Mouse (Mus musculus) neural tube, embryonic 15.5 days (tissue): ENCODE data around the gene Gm15127. TPM values are rescaled to one million over a fixed set of nuclear protein-coding genes. Genes with fewer than 3 reads are reported as not detected.
"Not testable (repeated sequence)": the region's sequence is repeated elsewhere in the genome, so short reads cannot be mapped to it uniquely, and the experiment has no call there.

Experiments used
- ATAC-seq: fragments of 200-750 bp; cut with Nextera tagmentation; 2 replicates; pipeline ENCODE4 v1.8.0; 2017; ENCODE audit warnings: mild to moderate bottlenecking, moderate TSS enrichment, moderate library complexity; ENCODE audit not compliant: low FRiP score
- H3K27ac ChIP-seq: fragments of 300-500 bp; sonication (generic); replicated peaks from 2 replicates; pipeline ENCODE4 v1.5.1; 2015; ENCODE audit warnings: mild to moderate bottlenecking, inconsistent platforms
- H3K27me3 ChIP-seq: fragments of 300-500 bp; sonication (generic); replicated peaks from 2 replicates; pipeline ENCODE4 v1.6.1; 2015; ENCODE audit warnings: inconsistent platforms
- H3K36me3 ChIP-seq: fragments of 300-500 bp; sonication (generic); 2 replicates; pipeline ENCODE4 v1.6.1; 2015; ENCODE audit warnings: inconsistent platforms
- H3K4me1 ChIP-seq: fragments of 300-500 bp; sonication (generic); 2 replicates; pipeline ENCODE4 v1.6.1; 2015; ENCODE audit warnings: inconsistent platforms
- H3K4me2 ChIP-seq: fragments of 300-500 bp; sonication (generic); 2 replicates; pipeline ENCODE4 v1.6.1; 2015; ENCODE audit warnings: inconsistent platforms, mild to moderate bottlenecking, moderate library complexity
- H3K4me3 ChIP-seq: fragments of 300-500 bp; sonication (generic); replicated peaks from 2 replicates; pipeline ENCODE4 v1.5.1; 2015; ENCODE audit warnings: mild to moderate bottlenecking, inconsistent platforms
- H3K9ac ChIP-seq: fragments of 300-500 bp; sonication (generic); replicated peaks from 2 replicates; pipeline ENCODE4 v1.6.1; 2015; ENCODE audit warnings: mild to moderate bottlenecking, inconsistent platforms
- H3K9me3 ChIP-seq: fragments of 300-500 bp; sonication (generic); replicated peaks from 2 replicates; pipeline ENCODE4 v1.6.1; 2016; ENCODE audit warnings: inconsistent platforms
- WGBS: fragments of 180-500 bp; shearing (Covaris S2); methylation state at CpG from one replicate; pipeline ENCODE4 v1.1.7; 2015; ENCODE audit warnings: mixed read lengths; 5-methylcytosine and 5-hydroxymethylcytosine counted together
- polyA plus RNA-seq: library from polyadenylated mRNA; unstranded; fragments of >200 nt; fragmentation: Nextera tagmentation; extraction: Ambion mirVana; gene quantifications from 2 replicates; pipeline ENCODE4 v1.2.1, GENCODE M21; 2015

The Gm15127 gene
- not detected in 2 replicates for polyA plus RNA-seq

GRCm38 (mm10) chrX:148663298-148663697, at the start of gene Gm15127:
Gene Gm15127 (plus strand): TSS chrX:148663598.
- not testable (repeated sequence) for H3K36me3 ChIP-seq, H3K4me1 ChIP-seq, ATAC-seq, H3K9ac ChIP-seq, H3K4me2 ChIP-seq, H3K27ac ChIP-seq, H3K4me3 ChIP-seq, H3K27me3 ChIP-seq, H3K9me3 ChIP-seq
- 79% methylated on average over 2 of the region's 4 CpGs for WGBS

GRCm38 (mm10) chrX:148615053-148615452, 48.3 kb upstream of the Gm15127 start, which contains the start of gene Gm8334:
Gene Gm8334 (minus strand): TSS chrX:148615153.
- not testable (repeated sequence) for H3K9me3 ChIP-seq, H3K36me3 ChIP-seq, H3K4me2 ChIP-seq, H3K27ac ChIP-seq, ATAC-seq, H3K4me3 ChIP-seq, H3K4me1 ChIP-seq, H3K9ac ChIP-seq, H3K27me3 ChIP-seq
- WGBS, result 98% methylated on average over 4 of the region's 7 CpGs

- ATAC-seq, H3K27ac ChIP-seq, H3K27me3 ChIP-seq, H3K9me3 ChIP-seq, H3K4me1 ChIP-seq, H3K9ac ChIP-seq, H3K4me2 ChIP-seq, H3K36me3 ChIP-seq, H3K4me3 ChIP-seq: not testable (repeated sequence)
- 39% methylated on average over 1 of the region's 1 CpGs for WGBS
These were observed 12.9 kb downstream of the Gm15127 start for GRCm38 (mm10) chrX:148676290-148676689.

Other genes starting within 250 kb of the Gm15127 start
- not detected in 2 replicates for gene Gm15114, start 174.6 kb upstream of the Gm15127 start, polyA plus RNA-seq
- not detected in 2 replicates for gene Gm8334, start 48.4 kb upstream of the Gm15127 start, polyA plus RNA-seq
- gene Luzp4, start 194.0 kb downstream of the Gm15127 start, polyA plus RNA-seq, result not detected in 2 replicates